ENCODE assay signal across 9 mouse cellular contexts in the genomic region with DNA sequence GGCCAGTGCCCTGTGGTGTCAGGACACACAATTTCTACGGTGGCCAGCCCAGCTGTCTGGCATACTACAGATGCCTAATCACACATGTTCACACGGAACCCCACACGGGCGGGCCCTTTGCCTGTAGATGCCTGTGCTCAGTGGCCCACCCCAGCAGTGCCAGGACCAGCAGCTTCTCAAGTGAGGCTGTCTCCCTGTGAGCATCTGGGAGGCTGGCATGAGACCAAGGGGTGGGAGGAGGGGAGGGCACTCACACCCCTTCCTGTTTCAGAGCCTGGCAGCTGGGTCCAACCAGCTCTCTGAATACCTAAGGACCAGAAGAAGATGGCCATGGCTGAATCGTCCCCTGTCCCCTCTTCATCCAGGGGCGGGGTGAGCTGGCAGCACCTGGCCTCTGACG. TPM values are rescaled to one million over a fixed set of nuclear protein-coding genes. Genes with fewer than 3 reads are reported as not detected.
DNase-seq lines count a peak whose midpoint lies in the region; ATAC-seq and TF ChIP-seq lines count a peak whose summit lies in the region.
"Had no signal": no experiment of that assay in that cellular context is flagged by ENCODE, and none has a peak within 500 bp of the region (broad histone marks: within the 10 kb centered on the region; RNA-seq: fewer than 3 reads in every experiment).

No protein-coding gene starts in this region.

- DNase-seq in kidney, postnatal 10 days: peak; percentile 27
- no peak for DNase-seq in kidney, adult 2 months
- DNase-seq in MN1 (ENCODE audit: low spot score): peak; percentile 88
- peak; percentile 87 for DNase-seq in brain, embryonic 14.5 days (ENCODE audit: low read depth)
- peak; percentile 74 for DNase-seq in midbrain, embryonic 14.5 days
- no peak for DNase-seq in embryo, embryonic 9.5 days (ENCODE audit: extremely low spot score)
- no peak for DNase-seq in heart, postnatal 36 days

- H3K4me3 ChIP-seq in kidney, adult 2 months (ENCODE audit: insufficient read depth, low read depth, low read length): no peak overlapping the region
- no peak overlapping the region for H3K4me3 ChIP-seq in midbrain, embryonic 14.5 days (replicated peaks; ENCODE audit: low read depth, low read length)

- H3K36me3 ChIP-seq in kidney, adult 2 months (ENCODE audit: control insufficient read depth, insufficient read depth, low read length): no peaks in the 10 kb centered on the region
- H3K36me3 ChIP-seq in midbrain, embryonic 14.5 days (ENCODE audit: control insufficient read depth, insufficient read depth, low read length): no peaks in the 10 kb centered on the region

- no peak for TF ChIP-seq CTCF in kidney, adult 2 months (conservative IDR thresholded peaks at IDR 0.05; ENCODE audit: insufficient read depth, insufficient read length, low read depth, low read length)
- no peak for TF ChIP-seq CTCF in brain, embryonic 14.5 days (IDR thresholded peaks at IDR 0.05; ENCODE audit: borderline replicate concordance, extremely low read depth, insufficient read depth, insufficient read length)

- 55% methylated on average over 7 of the region's 7 CpGs for WGBS in kidney, adult 2 months
- 66% methylated on average over 7 of the region's 7 CpGs for WGBS in midbrain, embryonic 14.5 days

- no peak overlapping the region for H3K27ac ChIP-seq in kidney, adult 2 months (ENCODE audit: insufficient read depth, low read depth, low read length)
- H3K27ac ChIP-seq in midbrain, embryonic 14.5 days (replicated peaks; ENCODE audit: low read depth, low read length): peak overlapping the region; percentile 57

- no peak for TF ChIP-seq POLR2A in kidney, adult 2 months (IDR thresholded peaks at IDR 0.05; ENCODE audit: low read depth, low read length)
- TF ChIP-seq POLR2A in brain, embryonic 14.5 days (IDR thresholded peaks at IDR 0.05; ENCODE audit: borderline replicate concordance, extremely low read depth, insufficient read depth, insufficient read length, poor library complexity, severe bottlenecking): no peak

- H3K4me2 ChIP-seq in midbrain, embryonic 14.5 days (ENCODE audit: low read length): no peak overlapping the region

- H3K9ac ChIP-seq in midbrain, embryonic 14.5 days (replicated peaks; ENCODE audit: low read length): no peak overlapping the region

- ATAC-seq in midbrain, embryonic 14.5 days (ENCODE audit: low FRiP score, low TSS enrichment): peak; percentile 53

- H3K9me3 ChIP-seq in midbrain, embryonic 14.5 days (ENCODE audit: control insufficient read depth, low read length): no peaks in the 10 kb centered on the region

- no peaks in the 10 kb centered on the region for H3K4me1 ChIP-seq in kidney, adult 2 months (ENCODE audit: control insufficient read depth, insufficient read depth, low read length)
- peaks cover 24% of the 10 kb centered on the region for H3K4me1 ChIP-seq in midbrain, embryonic 14.5 days (ENCODE audit: control insufficient read depth, insufficient read depth, low read length)

- intact Hi-C loops in heart, postnatal 36 days (cut with DNase I): no loop called here

- H3K27me3 ChIP-seq in kidney, adult 2 months (replicated peaks; ENCODE audit: control insufficient read depth, insufficient read depth, low read length): no peaks in the 10 kb centered on the region
- H3K27me3 ChIP-seq in midbrain, embryonic 14.5 days (ENCODE audit: control insufficient read depth, insufficient read depth, low read length): no peaks in the 10 kb centered on the region

RNA-seq across cellular contexts. Expression of a gene that starts 22.0 kb away (rescaled TPM):
- polyA plus RNA-seq in kidney, adult 2 months (2012; rRNA removed): not detected in 2 replicates
- 0.03 and 0.08 TPM in 2 replicates for polyA plus RNA-seq in brain, embryonic 14.5 days (2012; rRNA removed)
- not detected in 2 replicates for polyA plus RNA-seq in midbrain, embryonic 14.5 days (2014; fragmentation: Nextera tagmentation; extraction: Ambion mirVana)
- not detected for total RNA-seq in heart, postnatal 36 days (2021)
- total RNA-seq: megakaryocyte progenitor cell, adult 5-6 weeks had no signal
- polyA plus RNA-seq: urinary bladder, adult 2 months had no signal

RNA-seq across cellular contexts. Expression of a gene that starts 43.0 kb away (rescaled TPM):
- polyA plus RNA-seq in kidney, adult 2 months (2012; rRNA removed): 0.08 and 0.22 TPM in 2 replicates
- 5.6 and 13.4 TPM in 2 replicates for polyA plus RNA-seq in brain, embryonic 14.5 days (2012; rRNA removed)
- 6.2 and 11.8 TPM in 2 replicates for polyA plus RNA-seq in midbrain, embryonic 14.5 days (2014; fragmentation: Nextera tagmentation; extraction: Ambion mirVana)
- under 1 TPM; 0.50 to 0.62 TPM for total RNA-seq in heart, postnatal 36 days (2021)

RNA-seq across cellular contexts. Expression of a gene that starts 54.8 kb away (rescaled TPM):
- polyA plus RNA-seq in kidney, adult 2 months (2012; rRNA removed): 0.41 and 1.3 TPM in 2 replicates
- 0.24 and 0.27 TPM in 2 replicates for polyA plus RNA-seq in brain, embryonic 14.5 days (2012; rRNA removed)
- polyA plus RNA-seq in midbrain, embryonic 14.5 days (2014; fragmentation: Nextera tagmentation; extraction: Ambion mirVana): 0.57 and 0.70 TPM in 2 replicates
- 1 to 10 TPM; 1.5 to 2.0 TPM for total RNA-seq in heart, postnatal 36 days (2021)

Comparison
In these comparisons a context has a peak if more than half of its experiments do, and no peak if none do; other contexts are left out.
1. DNase-seq: peak in kidney, postnatal 10 days (single experiment), MN1 (single experiment), brain, embryonic 14.5 days (single experiment) and midbrain, embryonic 14.5 days (single experiment); none in kidney, adult 2 months (single experiment), embryo, embryonic 9.5 days (single experiment) and heart, postnatal 36 days (0 of 2).